Mouse (Mus musculus): ENCODE measurements around the gene Tgfbi. TPM values are rescaled to one million over a fixed set of nuclear protein-coding genes. Genes with fewer than 3 reads are reported as not detected.

Tgfbi gene
- total RNA-seq, 2 experiments from 2014 or later: 21.1 to 25.9 TPM

DNA sequence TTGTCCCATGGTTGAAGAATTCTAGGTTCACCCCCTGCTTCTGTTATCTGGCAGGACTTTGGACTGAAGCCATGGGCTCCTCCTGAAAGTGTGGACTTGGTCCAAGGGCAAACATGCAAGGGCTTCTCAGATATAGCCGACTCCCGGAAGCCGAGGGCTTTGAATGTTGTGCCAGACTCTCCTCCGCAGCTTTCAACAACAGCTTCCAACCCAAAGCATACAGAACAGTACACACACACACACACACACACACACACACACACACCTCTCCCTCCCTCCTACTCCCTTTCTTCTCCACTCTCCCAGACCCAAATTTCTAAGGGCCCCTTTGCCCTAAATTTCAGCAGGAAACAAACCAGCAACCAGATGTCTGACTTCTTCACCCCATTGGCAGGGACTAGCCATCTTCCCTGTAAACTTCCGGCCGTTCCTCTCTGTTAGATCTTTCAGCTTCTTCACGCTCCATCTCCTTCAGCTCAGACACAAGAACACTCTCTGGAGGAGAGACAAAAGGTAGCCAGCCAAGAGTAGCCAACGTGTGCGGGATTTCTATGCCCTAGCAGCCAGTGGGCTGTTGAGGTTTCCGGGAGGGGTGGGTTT, 69.0 kb downstream of the Tgfbi start:
- intact Hi-C loops (cut with DNase I): loop anchor here (2.0 kb wide), 1 partner anchor 25 kb away; the partner anchor contains the start of gene Smad5
- peak; percentile 40 to 41 for DNase-seq

DNA sequence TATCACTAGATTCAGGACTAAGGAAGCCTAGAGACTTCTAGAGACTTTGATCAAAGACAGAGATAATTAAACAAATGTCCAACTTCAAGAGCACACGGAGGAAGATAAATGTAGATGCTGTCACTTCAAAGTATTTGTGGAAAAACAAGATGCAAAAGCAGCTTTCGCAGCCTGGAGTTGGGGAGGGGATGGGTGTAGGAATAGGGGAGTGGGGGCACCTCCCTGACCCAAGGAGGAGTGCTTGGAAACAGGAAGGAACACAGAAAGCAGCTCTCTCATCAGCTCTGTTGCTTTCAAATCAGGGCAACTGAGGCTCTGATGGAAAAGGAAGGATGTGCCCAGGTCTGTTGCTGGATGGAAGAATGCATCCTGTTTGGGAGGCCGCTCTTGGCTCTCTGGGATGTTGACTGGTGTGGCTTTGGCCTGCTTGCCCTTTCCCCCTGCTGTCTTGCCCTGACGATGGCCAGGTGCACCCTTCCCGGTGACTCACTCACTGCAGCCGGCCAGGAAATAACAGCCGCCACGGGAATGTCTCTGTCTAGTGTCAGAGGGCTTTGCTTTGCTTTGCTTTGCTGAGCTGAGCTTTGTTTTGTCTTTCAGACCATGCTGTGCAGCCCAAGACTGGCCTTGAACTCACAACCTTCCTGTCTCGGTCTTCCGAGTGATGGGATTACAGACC, 69.6 kb downstream of the Tgfbi start:
- intact Hi-C loops (cut with DNase I): loop anchor here (2.0 kb wide), 1 partner anchor 24 kb away; the partner anchor contains the start of gene Smad5
- DNase-seq: no peak

GRCm38 (mm10) chr13:56681924-56682323, 72.6 kb downstream of the Tgfbi start:
- DNase-seq: no peak
- intact Hi-C loops (cut with DNase I): no loop called here

DNA sequence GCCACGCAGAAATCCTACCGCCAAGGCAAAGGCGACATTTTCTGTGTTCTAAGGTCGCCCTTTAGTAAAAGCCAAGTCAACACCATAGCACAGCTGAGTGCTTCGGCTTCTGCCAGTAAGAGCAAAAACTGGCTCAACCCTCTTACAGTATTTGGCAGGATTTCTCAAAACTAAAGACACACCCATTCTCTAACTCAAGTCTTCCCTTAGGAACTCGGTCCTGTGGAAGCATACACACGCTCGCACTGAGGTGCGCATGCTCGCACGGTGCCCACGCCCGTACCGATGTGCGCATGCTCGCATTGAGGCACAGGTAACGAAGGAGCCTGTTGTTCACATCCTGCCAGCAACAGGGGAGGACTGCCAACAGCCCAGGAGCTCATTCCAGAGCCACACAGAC, 73.0 kb downstream of the Tgfbi start:
- intact Hi-C loops (cut with DNase I): no loop called here
- DNase-seq: peak; percentile 62 to 67

GRCm38 (mm10) chr13:56683306-56683705, 74.0 kb downstream of the Tgfbi start:
- DNase-seq: no peak
- intact Hi-C loops (cut with DNase I): no loop called here

Other genes with a start within 250 kb of the Tgfbi start
- not detected for gene Gm3045, start 182.9 kb upstream of the Tgfbi start, total RNA-seq (2021)
- gene Slc25a48, start 171.2 kb upstream of the Tgfbi start, total RNA-seq (2021): under 1 TPM in 1 of 2 experiments, not detected in 1; 0.17 TPM
- gene Il9, start 127.3 kb upstream of the Tgfbi start, total RNA-seq (2021): not detected
- gene Fbxl21, start 87.1 kb upstream of the Tgfbi start, total RNA-seq (2021): under 1 TPM; 0.58 to 0.60 TPM
- gene Lect2, start 61.0 kb upstream of the Tgfbi start, total RNA-seq (2021): not detected
- 10 to 100 TPM; 30.6 to 30.7 TPM for gene Smad5, start 93.5 kb downstream of the Tgfbi start, total RNA-seq (2021)
- gene Gm45623, start 144.3 kb downstream of the Tgfbi start, total RNA-seq (2021): not detected